Mouse (Mus musculus): Measurements from ENCODE around the gene Vps13d. TPM values are rescaled to one million over a fixed set of nuclear protein-coding genes. Genes with fewer than 3 reads are reported as not detected.

Gene Vps13d
- total RNA-seq, 1 experiment from 2014 or later, result 41.1 TPM

- peak; percentile 7 to 40; a peak in 1 of 4 replicates for ATAC-seq (replicated peaks in 1 of 2; ENCODE audit: insufficient read depth in 1 of 2, low FRiP score in 2 of 2, low TSS enrichment in 1 of 2, low read depth in 1 of 2, poor library complexity in 2 of 2, severe bottlenecking in 2 of 2)
These were observed 160.1 kb downstream of the Vps13d start for GRCm38 (mm10) chr4:145034506-145035243.

GRCm38 (mm10) chr4:145033392-145033791, 161.4 kb downstream of the Vps13d start:
- peak; percentile 19 to 67; a peak in 3 of 4 replicates for ATAC-seq (replicated peaks in 1 of 2; ENCODE audit: insufficient read depth in 1 of 2, low FRiP score in 2 of 2, low TSS enrichment in 1 of 2, low read depth in 1 of 2, poor library complexity in 2 of 2, severe bottlenecking in 2 of 2)

DNA sequence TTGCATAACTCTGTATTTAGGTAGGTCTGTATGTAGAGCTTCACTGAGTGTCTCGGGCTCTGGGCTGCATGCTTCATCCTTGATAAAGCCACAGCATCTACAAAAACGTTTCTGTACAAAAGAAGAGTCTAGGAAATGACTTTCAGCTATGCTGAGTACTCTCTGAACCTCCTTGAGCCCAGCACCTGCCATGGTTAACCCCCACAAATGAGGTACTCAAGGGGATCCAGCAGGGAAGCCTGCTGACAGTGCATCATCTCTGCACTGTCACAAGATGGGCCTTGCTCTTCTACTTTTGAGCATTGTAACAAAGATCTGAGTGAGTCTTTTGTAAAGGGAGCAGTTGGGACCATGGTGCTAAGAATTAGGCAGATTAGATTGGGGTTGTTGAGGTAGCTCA, 162.2 kb downstream of the Vps13d start:
- ATAC-seq (replicated peaks in 1 of 2; ENCODE audit: insufficient read depth in 1 of 2, low FRiP score in 2 of 2, low TSS enrichment in 1 of 2, low read depth in 1 of 2, poor library complexity in 2 of 2, severe bottlenecking in 2 of 2), result no peak

DNA sequence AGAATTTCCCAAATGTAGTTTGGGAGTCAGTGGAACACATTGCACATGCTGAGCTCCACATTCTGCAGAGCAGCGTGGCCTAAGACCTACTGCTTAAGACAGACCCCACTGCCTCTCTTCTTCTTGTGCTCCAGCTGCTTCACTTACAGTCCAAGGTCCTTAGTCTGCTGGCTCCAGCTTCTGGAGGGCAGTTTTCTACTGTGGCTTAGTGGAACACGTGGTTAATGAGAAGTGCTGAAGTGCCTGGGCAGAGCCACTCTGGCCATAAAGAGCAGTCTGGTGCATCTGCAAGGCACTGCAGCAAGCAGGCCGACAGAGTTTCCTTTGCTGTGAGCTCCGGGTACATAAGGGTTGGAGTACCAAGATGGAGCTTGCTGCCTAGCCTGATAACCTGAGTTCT, 163.3 kb downstream of the Vps13d start:
- ATAC-seq (replicated peaks in 1 of 2; ENCODE audit: insufficient read depth in 1 of 2, low FRiP score in 2 of 2, low TSS enrichment in 1 of 2, low read depth in 1 of 2, poor library complexity in 2 of 2, severe bottlenecking in 2 of 2), result no peak

DNA sequence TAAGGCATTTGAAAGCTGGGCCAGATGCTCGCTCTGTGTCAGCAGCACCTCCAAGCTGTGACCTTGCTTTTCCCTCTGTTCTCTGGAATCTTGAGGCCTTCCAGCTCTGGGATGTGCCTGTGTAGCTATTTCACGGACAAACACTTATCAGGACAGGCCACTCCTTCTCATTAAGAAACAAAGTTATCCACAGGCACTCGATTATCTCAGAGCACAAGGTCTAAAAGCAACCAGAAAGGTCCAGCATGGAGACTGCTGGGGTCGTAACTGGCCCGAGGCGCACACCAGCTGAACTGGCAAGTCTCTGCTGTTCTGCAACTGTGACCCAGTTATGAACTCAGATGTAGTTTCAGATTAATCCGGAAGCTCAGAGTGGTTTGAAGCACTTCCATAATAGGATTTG, 168.4 kb downstream of the Vps13d start:
- ATAC-seq (replicated peaks in 1 of 2; ENCODE audit: insufficient read depth in 1 of 2, low FRiP score in 2 of 2, low TSS enrichment in 1 of 2, low read depth in 1 of 2, poor library complexity in 2 of 2, severe bottlenecking in 2 of 2), result peak in 1 of 2 experiments; percentile 12; a peak in 1 of 4 replicates

DNA sequence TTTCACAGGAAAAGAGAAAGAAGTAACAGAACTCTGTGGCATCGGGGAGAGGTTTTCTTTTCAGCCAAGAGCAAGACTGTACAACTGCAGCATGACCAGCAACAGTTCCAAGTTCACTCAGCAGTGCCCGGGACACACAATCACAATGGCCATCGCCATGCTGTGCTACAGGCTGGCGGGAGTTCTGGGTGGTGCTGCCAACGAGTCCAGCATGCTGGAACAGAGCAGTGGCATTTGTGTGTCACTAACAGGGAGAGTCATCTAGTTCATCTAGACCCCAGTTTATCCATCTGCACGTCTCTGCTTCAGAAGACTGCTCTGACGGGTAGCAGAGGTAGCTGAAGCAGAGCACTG, 169.4 kb downstream of the Vps13d start:
- ATAC-seq (replicated peaks in 1 of 2; ENCODE audit: insufficient read depth in 1 of 2, low FRiP score in 2 of 2, low TSS enrichment in 1 of 2, low read depth in 1 of 2, poor library complexity in 2 of 2, severe bottlenecking in 2 of 2), result no peak

DNA sequence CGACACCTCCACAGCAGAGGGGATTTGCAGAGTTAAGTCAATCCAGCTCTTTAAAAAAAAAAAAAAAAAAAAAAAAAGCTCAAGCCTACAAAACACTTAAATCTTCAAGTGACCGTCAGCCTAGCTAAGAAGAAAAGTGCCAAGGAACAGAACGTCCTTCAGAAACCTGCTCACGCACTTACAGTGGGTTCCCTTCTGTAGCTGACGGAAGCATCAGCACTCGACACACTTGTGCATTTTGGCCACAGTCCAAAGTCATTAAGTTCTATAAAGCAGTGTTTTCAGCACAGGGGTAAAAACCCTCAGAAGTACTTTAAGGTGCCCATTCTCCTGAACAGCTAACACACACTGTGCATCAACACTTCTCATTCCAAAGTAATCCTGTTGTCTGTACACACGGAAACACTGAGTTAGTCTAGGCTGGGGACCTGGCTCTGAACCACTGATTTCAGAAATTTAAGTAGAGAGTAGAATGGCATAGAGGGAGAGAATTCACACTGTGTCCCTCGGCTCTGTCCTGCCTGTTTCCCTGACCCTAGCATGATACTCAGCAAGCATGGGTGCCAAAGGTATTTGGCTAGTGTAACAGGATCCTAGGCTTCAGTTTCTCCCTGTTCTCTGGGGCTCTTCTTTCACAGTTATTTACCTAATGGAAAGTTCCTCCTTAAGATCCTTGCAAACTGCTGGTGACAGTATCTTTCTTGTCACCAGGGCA, 170.0 kb downstream of the Vps13d start:
- peak; percentile 31 to 42; a peak in 3 of 4 replicates for ATAC-seq (replicated peaks in 1 of 2; ENCODE audit: insufficient read depth in 1 of 2, low FRiP score in 2 of 2, low TSS enrichment in 1 of 2, low read depth in 1 of 2, poor library complexity in 2 of 2, severe bottlenecking in 2 of 2)

DNA sequence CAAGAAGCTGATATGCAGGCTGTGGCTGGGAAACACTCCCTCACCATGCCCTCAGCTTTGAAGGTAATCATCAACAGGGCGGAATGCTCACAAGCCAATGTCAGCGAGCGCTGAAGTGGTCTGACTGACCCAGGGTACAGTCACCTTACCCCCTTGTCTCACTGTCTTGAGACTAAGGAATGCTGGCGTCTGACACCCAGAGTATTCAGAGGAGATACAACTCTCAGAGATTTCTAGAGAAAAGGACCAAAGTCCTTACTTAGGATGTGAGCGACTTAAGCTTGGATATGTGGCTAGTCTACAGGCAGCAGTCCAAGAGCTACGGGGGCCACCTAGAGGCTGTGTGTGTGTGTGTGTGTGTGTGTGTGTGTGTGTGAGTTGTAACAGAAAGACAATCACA, 170.9 kb downstream of the Vps13d start:
- no peak for ATAC-seq (replicated peaks in 1 of 2; ENCODE audit: insufficient read depth in 1 of 2, low FRiP score in 2 of 2, low TSS enrichment in 1 of 2, low read depth in 1 of 2, poor library complexity in 2 of 2, severe bottlenecking in 2 of 2)

- no peak for ATAC-seq (replicated peaks in 1 of 2; ENCODE audit: insufficient read depth in 1 of 2, low FRiP score in 2 of 2, low TSS enrichment in 1 of 2, low read depth in 1 of 2, poor library complexity in 2 of 2, severe bottlenecking in 2 of 2)
These were observed 172.0 kb downstream of the Vps13d start for GRCm38 (mm10) chr4:145022815-145023214.

DNA sequence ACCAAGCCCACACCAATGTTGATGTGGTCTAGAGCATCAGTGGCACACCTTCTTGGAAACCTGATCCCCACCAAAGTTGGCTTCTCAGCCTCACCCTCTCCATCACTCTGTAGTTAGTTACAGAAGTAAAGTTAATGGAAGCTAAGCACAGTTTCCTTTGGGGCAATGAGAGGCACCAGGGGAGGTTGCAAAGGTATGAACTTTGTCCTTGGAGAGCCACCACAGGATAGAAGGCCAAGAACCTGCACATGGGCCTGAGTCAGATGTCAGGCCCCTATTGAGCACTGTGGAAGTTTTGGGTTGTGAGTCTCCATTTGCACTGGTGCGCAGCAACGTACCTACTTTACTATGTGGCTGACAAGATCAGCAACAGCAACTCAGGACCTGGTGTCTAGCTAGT, 172.6 kb downstream of the Vps13d start:
- no peak for ATAC-seq (replicated peaks in 1 of 2; ENCODE audit: insufficient read depth in 1 of 2, low FRiP score in 2 of 2, low TSS enrichment in 1 of 2, low read depth in 1 of 2, poor library complexity in 2 of 2, severe bottlenecking in 2 of 2)

DNA sequence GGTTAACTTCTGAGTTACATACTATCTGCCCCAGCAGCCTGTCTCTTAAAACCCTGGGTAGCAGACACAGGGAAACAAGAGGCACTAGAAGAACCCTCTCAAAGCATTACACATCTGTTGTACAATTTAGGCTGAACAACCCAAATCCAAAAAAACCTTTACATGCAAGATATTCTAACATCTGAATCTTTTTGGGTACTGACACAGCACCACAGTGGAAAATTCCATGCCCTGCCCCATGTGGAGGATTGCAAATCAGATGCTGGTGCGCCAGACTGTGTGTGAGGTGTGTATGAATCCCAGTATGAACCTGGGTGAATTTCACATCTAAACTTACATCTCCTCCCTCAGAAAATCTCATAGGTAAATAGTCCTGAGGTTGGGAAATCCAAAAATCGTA, 174.4 kb downstream of the Vps13d start:
- ATAC-seq (replicated peaks in 1 of 2; ENCODE audit: insufficient read depth in 1 of 2, low FRiP score in 2 of 2, low TSS enrichment in 1 of 2, low read depth in 1 of 2, poor library complexity in 2 of 2, severe bottlenecking in 2 of 2), result no peak

GRCm38 (mm10) chr4:145019121-145019714, 175.6 kb downstream of the Vps13d start:
- peak; percentile 85 to 86 for ATAC-seq (replicated peaks in 1 of 2; ENCODE audit: insufficient read depth in 1 of 2, low FRiP score in 2 of 2, low TSS enrichment in 1 of 2, low read depth in 1 of 2, poor library complexity in 2 of 2, severe bottlenecking in 2 of 2)

- no peak for ATAC-seq (replicated peaks in 1 of 2; ENCODE audit: insufficient read depth in 1 of 2, low FRiP score in 2 of 2, low TSS enrichment in 1 of 2, low read depth in 1 of 2, poor library complexity in 2 of 2, severe bottlenecking in 2 of 2)
These were observed 177.1 kb downstream of the Vps13d start for GRCm38 (mm10) chr4:145017745-145018144.

GRCm38 (mm10) chr4:145016669-145017068, 178.1 kb downstream of the Vps13d start:
- ATAC-seq (replicated peaks in 1 of 2; ENCODE audit: insufficient read depth in 1 of 2, low FRiP score in 2 of 2, low TSS enrichment in 1 of 2, low read depth in 1 of 2, poor library complexity in 2 of 2, severe bottlenecking in 2 of 2), result no peak

- ATAC-seq (replicated peaks in 1 of 2; ENCODE audit: insufficient read depth in 1 of 2, low FRiP score in 2 of 2, low TSS enrichment in 1 of 2, low read depth in 1 of 2, poor library complexity in 2 of 2, severe bottlenecking in 2 of 2), result no peak
These were observed 180.2 kb downstream of the Vps13d start for GRCm38 (mm10) chr4:145014632-145014960.

GRCm38 (mm10) chr4:145013760-145014631, 180.8 kb downstream of the Vps13d start:
- ATAC-seq (replicated peaks in 1 of 2; ENCODE audit: insufficient read depth in 1 of 2, low FRiP score in 2 of 2, low TSS enrichment in 1 of 2, low read depth in 1 of 2, poor library complexity in 2 of 2, severe bottlenecking in 2 of 2), result no peak

DNA sequence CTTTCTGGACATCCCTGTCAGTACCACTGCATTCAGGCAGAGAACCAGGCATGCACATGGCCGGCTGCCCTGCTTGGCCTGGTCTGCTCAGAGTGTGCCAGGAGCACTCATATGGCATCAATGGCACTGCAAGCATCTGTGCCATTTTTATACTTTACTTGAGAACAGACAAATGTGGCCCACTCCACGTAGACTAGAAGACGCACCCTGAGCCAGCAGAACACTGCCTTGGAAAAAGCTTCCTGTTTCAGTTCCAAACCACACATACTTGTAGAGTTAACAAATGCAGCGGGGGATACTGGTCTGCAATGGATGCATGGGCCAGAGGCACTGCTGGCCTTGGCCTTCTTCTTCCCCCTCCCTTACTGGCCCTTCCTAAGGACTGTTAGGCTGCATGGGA, 181.6 kb downstream of the Vps13d start:
- peak in 1 of 2 experiments; percentile 60; a peak in 1 of 4 replicates for ATAC-seq (replicated peaks in 1 of 2; ENCODE audit: insufficient read depth in 1 of 2, low FRiP score in 2 of 2, low TSS enrichment in 1 of 2, low read depth in 1 of 2, poor library complexity in 2 of 2, severe bottlenecking in 2 of 2)

DNA sequence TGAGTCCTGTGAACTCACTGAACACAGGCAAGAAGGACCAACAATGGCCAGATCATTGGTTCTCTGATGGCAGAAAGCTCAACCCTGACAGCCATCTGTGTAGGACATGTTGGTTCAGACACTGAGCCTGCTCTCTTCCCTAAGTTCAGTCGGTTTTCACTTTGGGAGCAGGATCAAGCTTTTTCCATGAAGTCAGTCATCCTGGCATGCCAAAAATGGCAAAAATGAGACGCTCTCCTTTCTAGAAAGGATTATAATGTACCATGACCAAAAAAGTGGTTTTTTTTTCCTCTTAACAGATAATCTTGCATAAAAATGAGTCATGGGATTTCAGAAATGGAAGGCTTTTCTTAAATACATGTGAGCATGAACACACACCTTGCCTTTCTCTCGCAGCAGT, 183.6 kb downstream of the Vps13d start:
- ATAC-seq (replicated peaks in 1 of 2; ENCODE audit: insufficient read depth in 1 of 2, low FRiP score in 2 of 2, low TSS enrichment in 1 of 2, low read depth in 1 of 2, poor library complexity in 2 of 2, severe bottlenecking in 2 of 2), result no peak

Measured in hematopoietic stem cell, adult 5-6 weeks (primary cell).